Mouse (Mus musculus) midbrain, embryonic 12.5 days (tissue): ENCODE data around the gene Nhp2. TPM values are rescaled to one million over a fixed set of nuclear protein-coding genes. Genes with fewer than 3 reads are reported as not detected.

Experiments used
- ATAC-seq: fragments of 200-750 bp; cut with Nextera tagmentation; 2 replicates; pipeline ENCODE4 v1.8.0; 2017; ENCODE audit warnings: low read depth, moderate TSS enrichment, moderate library complexity; ENCODE audit not compliant: low FRiP score
- H3K27ac ChIP-seq: fragments of 300-500 bp; sonication (generic); replicated peaks from 2 replicates; pipeline ENCODE4 v1.5.1; 2016; ENCODE audit warnings: mild to moderate bottlenecking
- H3K27me3 ChIP-seq: fragments of 300-500 bp; sonication (generic); 2 replicates; pipeline ENCODE4 v1.6.1; 2016; ENCODE audit warnings: mild to moderate bottlenecking
- H3K36me3 ChIP-seq: fragments of 300-500 bp; sonication (generic); 2 replicates; pipeline ENCODE4 v1.6.1; 2016
- H3K4me1 ChIP-seq: fragments of 300-500 bp; sonication (generic); 2 replicates; pipeline ENCODE4 v1.6.1; 2016
- H3K4me2 ChIP-seq: fragments of 300-500 bp; sonication (generic); replicated peaks from 2 replicates; pipeline ENCODE4 v1.6.1; 2016; ENCODE audit warnings: mild to moderate bottlenecking, moderate library complexity
- H3K4me3 ChIP-seq: fragments of 300-500 bp; sonication (generic); 2 replicates; pipeline ENCODE4 v1.5.1; 2016; ENCODE audit warnings: mild to moderate bottlenecking
- H3K9ac ChIP-seq: fragments of 300-500 bp; sonication (generic); replicated peaks from 2 replicates; pipeline ENCODE4 v1.6.1; 2016; ENCODE audit warnings: mild to moderate bottlenecking, moderate library complexity
- H3K9me3 ChIP-seq: fragments of 300-500 bp; sonication (generic); 2 replicates; pipeline ENCODE4 v1.6.1; 2016; ENCODE audit warnings: mild to moderate bottlenecking
- WGBS: fragments of 180-500 bp; shearing (Covaris S2); methylation state at CpG from one replicate; pipeline ENCODE4 v1.1.7; 2016; 5-methylcytosine and 5-hydroxymethylcytosine counted together
- polyA plus RNA-seq: library from polyadenylated mRNA; unstranded; fragments of >200 nt; fragmentation: Nextera tagmentation; extraction: Ambion mirVana; gene quantifications from 2 replicates; pipeline ENCODE4 v1.2.1, GENCODE M21; 2016

Nhp2 gene
- polyA plus RNA-seq, 1 experiment from 2014 or later: 128 TPM

GRCm38 (mm10) chr11:51638497-51638896 is 19.0 kb downstream of the Nhp2 start:
- Histone ChIP-seq H3K36me3 (no peaks in the 10 kb centered on the region), H3K27me3 (peaks cover 12% of the 10 kb centered on the region; the same call in 1 of the 2 replicates), H3K9me3 (no peaks in the 10 kb centered on the region), H3K4me1 (peaks cover 21% of the 10 kb centered on the region), H3K4me2 (no peak overlapping the region), H3K4me3 (no peak overlapping the region), H3K9ac (no peak overlapping the region), H3K27ac (no peak overlapping the region)
- no peak for ATAC-seq
- WGBS: 70% methylated on average over 5 of the region's 5 CpGs

- no peak overlapping the region for H3K27ac ChIP-seq
- 0 out of 2 replicates have a peak, but pooled peaks cover 3% of the 10 kb centered on the region for H3K36me3 ChIP-seq
- H3K4me1 ChIP-seq: peaks cover 13% of the 10 kb centered on the region
- ATAC-seq: no peak
- peaks cover 12% of the 10 kb centered on the region; the same call in 1 of the 2 replicates for H3K27me3 ChIP-seq
- H3K9me3 ChIP-seq: no peaks in the 10 kb centered on the region
- 90% methylated on average over 7 of the region's 7 CpGs for WGBS
- H3K4me3 ChIP-seq: no peak overlapping the region
- no peak overlapping the region for H3K9ac ChIP-seq
- no peak overlapping the region for H3K4me2 ChIP-seq
These were observed 21.2 kb downstream of the Nhp2 start for GRCm38 (mm10) chr11:51640748-51641147.

- H3K36me3 ChIP-seq: 0 out of 2 replicates have a peak, but pooled peaks cover 3% of the 10 kb centered on the region
- H3K9me3 ChIP-seq: no peaks in the 10 kb centered on the region
- no peak overlapping the region for H3K4me2 ChIP-seq
- H3K27me3 ChIP-seq: peaks cover under 1% of the 10 kb centered on the region; the same call in 1 of the 2 replicates
- ATAC-seq: no peak
- H3K9ac ChIP-seq: no peak overlapping the region
- no peak overlapping the region for H3K4me3 ChIP-seq
- peaks cover 4% of the 10 kb centered on the region for H3K4me1 ChIP-seq
- 75% methylated on average over 9 of the region's 9 CpGs for WGBS
- no peak overlapping the region for H3K27ac ChIP-seq
These were observed 23.7 kb downstream of the Nhp2 start for GRCm38 (mm10) chr11:51643202-51643601.

- H3K9ac ChIP-seq: no peak overlapping the region
- no peak overlapping the region for H3K4me2 ChIP-seq
- no peak overlapping the region for H3K4me3 ChIP-seq
- H3K4me1 ChIP-seq: peaks cover 9% of the 10 kb centered on the region
- ATAC-seq: no peak
- no peaks in the 10 kb centered on the region for H3K9me3 ChIP-seq
- H3K27me3 ChIP-seq: no peaks in the 10 kb centered on the region; the same call in 1 of the 2 replicates
- no peak overlapping the region for H3K27ac ChIP-seq
- WGBS: 62% methylated on average over 15 of the region's 15 CpGs
- H3K36me3 ChIP-seq: 0 out of 2 replicates have a peak, but pooled peaks cover 3% of the 10 kb centered on the region
These were observed 24.2 kb downstream of the Nhp2 start for GRCm38 (mm10) chr11:51643761-51644160.

GRCm38 (mm10) chr11:51644217-51644616 is 24.7 kb downstream of the Nhp2 start:
- ATAC-seq: no peak
- H3K9me3 ChIP-seq: no peaks in the 10 kb centered on the region
- H3K27ac ChIP-seq: no peak overlapping the region
- peaks cover 1% of the 10 kb centered on the region; the same call in 1 of the 2 replicates for H3K27me3 ChIP-seq
- no peak overlapping the region for H3K4me3 ChIP-seq
- H3K36me3 ChIP-seq: 0 out of 2 replicates have a peak, but pooled peaks cover 3% of the 10 kb centered on the region
- no peak overlapping the region for H3K9ac ChIP-seq
- H3K4me1 ChIP-seq: peaks cover 14% of the 10 kb centered on the region
- no peak overlapping the region for H3K4me2 ChIP-seq
- whole genome bisulfite sequencing: 76% methylated on average over 16 of the region's 16 CpGs

- ATAC-seq: no peak
- H3K9ac ChIP-seq: no peak overlapping the region
- no peaks in the 10 kb centered on the region for H3K9me3 ChIP-seq
- WGBS: 94% methylated on average over 13 of the region's 13 CpGs
- H3K36me3 ChIP-seq: 0 out of 2 replicates have a peak, but pooled peaks cover 3% of the 10 kb centered on the region
- H3K27ac ChIP-seq: no peak overlapping the region
- no peak overlapping the region for H3K4me2 ChIP-seq
- no peak overlapping the region for H3K4me3 ChIP-seq
- peaks cover 25% of the 10 kb centered on the region for H3K4me1 ChIP-seq
- H3K27me3 ChIP-seq: peaks cover 12% of the 10 kb centered on the region
These were observed 25.8 kb downstream of the Nhp2 start for GRCm38 (mm10) chr11:51645293-51645692.

- H3K27ac ChIP-seq: no peak overlapping the region
- H3K4me2 ChIP-seq: no peak overlapping the region
- WGBS: 88% methylated on average over 7 of the region's 7 CpGs
- H3K9ac ChIP-seq: no peak overlapping the region
- H3K36me3 ChIP-seq: 0 out of 2 replicates have a peak, but pooled peaks cover 3% of the 10 kb centered on the region
- H3K27me3 ChIP-seq: peaks cover 21% of the 10 kb centered on the region
- peaks cover 31% of the 10 kb centered on the region for H3K4me1 ChIP-seq
- no peak for ATAC-seq
- H3K4me3 ChIP-seq: no peak overlapping the region
- no peaks in the 10 kb centered on the region for H3K9me3 ChIP-seq
These were observed 26.7 kb downstream of the Nhp2 start for GRCm38 (mm10) chr11:51646245-51646644.

GRCm38 (mm10) chr11:51646751-51647667 is 27.5 kb downstream of the Nhp2 start:
- no peak for ATAC-seq
- peaks cover 31% of the 10 kb centered on the region for H3K4me1 ChIP-seq
- no peak overlapping the region for H3K9ac ChIP-seq
- H3K4me3 ChIP-seq: no peak overlapping the region
- 0 out of 2 replicates have a peak overlapping the region, but pooled peaks have one; percentile 4 for H3K27ac ChIP-seq
- H3K9me3 ChIP-seq: no peaks in the 10 kb centered on the region
- 0 out of 2 replicates have a peak, but pooled peaks cover 3% of the 10 kb centered on the region for H3K36me3 ChIP-seq
- WGBS: 86% methylated on average over 15 of the region's 15 CpGs
- peaks cover 29% of the 10 kb centered on the region for H3K27me3 ChIP-seq
- H3K4me2 ChIP-seq: no peak overlapping the region

GRCm38 (mm10) chr11:51648566-51648965 is 29.0 kb downstream of the Nhp2 start:
- WGBS: 8% methylated on average over 3 of the region's 3 CpGs
- ATAC-seq: peak; percentile 79
- 0 out of 2 replicates have a peak, but pooled peaks cover 3% of the 10 kb centered on the region for H3K36me3 ChIP-seq
- peak overlapping the region; percentile 43; the same call in 1 of the 2 replicates for H3K27ac ChIP-seq
- H3K9ac ChIP-seq: 0 out of 2 replicates have a peak overlapping the region, but pooled peaks have one; percentile 31
- H3K9me3 ChIP-seq: no peaks in the 10 kb centered on the region
- H3K4me1 ChIP-seq: peaks cover 31% of the 10 kb centered on the region
- H3K4me2 ChIP-seq: peak overlapping the region; percentile 87
- H3K4me3 ChIP-seq: no peak overlapping the region
- peaks cover 30% of the 10 kb centered on the region for H3K27me3 ChIP-seq

GRCm38 (mm10) chr11:51649111-51649888 is 29.8 kb downstream of the Nhp2 start:
- Histone ChIP-seq H3K9ac (0 out of 2 replicates have a peak overlapping the region, but pooled peaks have one; percentile 31), H3K9me3 (no peaks in the 10 kb centered on the region), H3K27me3 (peaks cover 30% of the 10 kb centered on the region), H3K36me3 (no peaks in the 10 kb centered on the region), H3K27ac (peak overlapping the region; percentile 43; the same call in 1 of the 2 replicates), H3K4me2 (peak overlapping the region; percentile 87), H3K4me1 (peaks cover 31% of the 10 kb centered on the region), H3K4me3 (peak overlapping the region; percentile 58; the same call in 1 of the 2 replicates)
- ATAC-seq: 0 out of 2 replicates have a peak, but pooled peaks have one; percentile 8
- WGBS: 18% methylated on average over 11 of the region's 11 CpGs

- peak overlapping the region; percentile 58 for H3K4me3 ChIP-seq
- no peaks in the 10 kb centered on the region for H3K9me3 ChIP-seq
- H3K9ac ChIP-seq: peak overlapping the region; percentile 62
- peaks cover 30% of the 10 kb centered on the region for H3K27me3 ChIP-seq
- H3K4me1 ChIP-seq: peaks cover 31% of the 10 kb centered on the region
- no peaks in the 10 kb centered on the region for H3K36me3 ChIP-seq
- H3K4me2 ChIP-seq: peak overlapping the region; percentile 87
- no peak overlapping the region for H3K27ac ChIP-seq
- ATAC-seq: no peak
- WGBS: 2% methylated on average over 7 of the region's 7 CpGs
These were observed 30.3 kb downstream of the Nhp2 start for GRCm38 (mm10) chr11:51649889-51650199.
